Comparison of ENCODE assay signal across 8 mouse cellular contexts in the genomic region with DNA sequence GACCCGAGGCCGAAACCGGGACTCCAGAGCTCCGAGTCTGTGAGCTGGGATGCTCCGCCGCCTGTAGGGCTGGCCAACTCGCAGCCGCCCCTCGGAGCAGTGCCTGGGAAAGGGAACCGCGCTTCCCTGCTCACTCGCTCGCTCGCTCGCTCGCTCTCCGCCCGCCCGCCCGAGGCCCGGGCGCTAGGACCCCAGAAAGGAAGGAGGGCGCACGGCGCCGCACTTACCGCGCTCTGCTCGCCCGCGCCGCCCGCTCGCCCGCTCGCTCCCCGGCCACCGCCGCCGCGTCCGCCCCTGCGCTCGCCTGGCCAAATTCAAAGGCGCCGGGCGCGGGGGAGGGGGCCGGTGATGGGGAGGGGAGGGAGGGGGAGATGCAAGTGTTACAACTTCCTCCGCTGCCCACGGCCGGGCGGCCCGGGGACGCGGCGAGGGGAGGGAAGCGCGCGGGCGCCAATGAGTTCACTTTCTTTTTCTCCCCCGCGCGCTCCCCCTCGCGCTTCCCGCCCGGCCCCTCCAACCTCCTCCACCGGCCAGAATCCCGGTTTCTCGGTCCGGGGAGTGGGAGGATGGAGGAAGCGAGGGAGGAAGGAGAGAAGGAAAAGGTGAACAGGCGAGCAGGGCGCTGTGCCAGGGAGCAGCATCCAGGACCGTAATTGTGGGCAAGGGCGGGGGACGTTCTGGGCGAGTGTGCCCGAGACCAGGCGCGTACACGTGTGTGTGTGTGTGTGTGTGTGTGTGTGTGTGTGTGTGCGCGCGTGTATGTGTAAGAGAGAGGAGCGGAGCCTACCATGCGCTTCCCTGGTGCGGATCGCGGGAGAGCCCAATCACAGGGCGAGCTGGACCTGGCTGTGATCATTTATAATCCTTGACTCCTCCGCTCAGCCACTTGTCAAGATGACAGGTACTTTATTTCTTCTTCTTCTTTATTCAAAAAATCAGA. TPM values are rescaled to one million over a fixed set of nuclear protein-coding genes. Genes with fewer than 3 reads are reported as not detected.
DNase-seq lines count a peak whose midpoint lies in the region; ATAC-seq and TF ChIP-seq lines count a peak whose summit lies in the region.

No protein-coding gene starts in this region.

- peak overlapping the region; percentile 93 for H3K27ac ChIP-seq in embryonic facial prominence, embryonic 13.5 days
- peak overlapping the region; percentile 51 for H3K27ac ChIP-seq in heart, embryonic 13.5 days (replicated peaks)
- H3K27ac ChIP-seq in liver, postnatal 0 days (ENCODE audit: low read depth): peak overlapping the region; percentile 76

- no peaks in the 10 kb centered on the region for H3K36me3 ChIP-seq in embryonic facial prominence, embryonic 13.5 days
- H3K36me3 ChIP-seq in heart, embryonic 13.5 days: no peaks in the 10 kb centered on the region
- no peaks in the 10 kb centered on the region for H3K36me3 ChIP-seq in liver, postnatal 0 days (replicated peaks; ENCODE audit: insufficient read depth, low read length)

- peak; percentile 77 for ATAC-seq in embryonic facial prominence, embryonic 13.5 days (ENCODE audit: insufficient number of reproducible peaks, insufficient read depth, low FRiP score, low TSS enrichment, low read depth)
- ATAC-seq in heart, embryonic 13.5 days (ENCODE audit: extremely low read depth, insufficient number of reproducible peaks, low FRiP score, low TSS enrichment): peak; percentile 29
- ATAC-seq in liver, postnatal 0 days: peak; percentile 80
- no peak for ATAC-seq in megakaryocyte-erythroid progenitor cell, adult 5-6 weeks (replicated peaks; ENCODE audit: low FRiP score, low TSS enrichment, poor library complexity, severe bottlenecking)

- no peaks in the 10 kb centered on the region for H3K9me3 ChIP-seq in embryonic facial prominence, embryonic 13.5 days
- no peaks in the 10 kb centered on the region for H3K9me3 ChIP-seq in heart, embryonic 13.5 days
- H3K9me3 ChIP-seq in liver, postnatal 0 days (ENCODE audit: low read length): no peaks in the 10 kb centered on the region

- peak; percentile 40 to 45 for DNase-seq in left cerebral cortex, adult 18-20 months (ENCODE audit: low spot score in 2 of 2)
- no peak for DNase-seq in left cerebral cortex, adult 11 months (ENCODE audit: low spot score)
- DNase-seq in kidney, postnatal 10 days: peak; percentile 75
- peak; percentile 54 for DNase-seq in liver, postnatal 0 days
- DNase-seq in retina, embryonic 14.5 days (ENCODE audit: low spot score): peak; percentile 77

- peak overlapping the region; percentile 83 for H3K4me2 ChIP-seq in embryonic facial prominence, embryonic 13.5 days
- peak overlapping the region; percentile 97 for H3K4me2 ChIP-seq in heart, embryonic 13.5 days
- peak overlapping the region; percentile 74 for H3K4me2 ChIP-seq in liver, postnatal 0 days (ENCODE audit: low read depth, low read length)

- TF ChIP-seq EP300 in liver, postnatal 0 days (IDR thresholded peaks at IDR 0.05; ENCODE audit: low read depth): no peak

- no peak for TF ChIP-seq CTCF in liver, postnatal 0 days (IDR thresholded peaks at IDR 0.05; ENCODE audit: low read depth)

- peak overlapping the region; percentile 88 for H3K9ac ChIP-seq in embryonic facial prominence, embryonic 13.5 days
- peak overlapping the region; percentile 80 for H3K9ac ChIP-seq in heart, embryonic 13.5 days
- H3K9ac ChIP-seq in liver, postnatal 0 days (replicated peaks): peak overlapping the region; percentile 65

- H3K27me3 ChIP-seq in embryonic facial prominence, embryonic 13.5 days: peaks cover 32% of the 10 kb centered on the region
- H3K27me3 ChIP-seq in heart, embryonic 13.5 days (replicated peaks): peaks cover 70% of the 10 kb centered on the region
- H3K27me3 ChIP-seq in liver, postnatal 0 days (ENCODE audit: insufficient read depth, low read length): 0 out of 2 replicates have a peak, but pooled peaks cover 25% of the 10 kb centered on the region

- peak overlapping the region; percentile 75 for H3K4me3 ChIP-seq in embryonic facial prominence, embryonic 13.5 days
- peak overlapping the region; percentile 81 for H3K4me3 ChIP-seq in heart, embryonic 13.5 days
- peak overlapping the region; percentile 70 for H3K4me3 ChIP-seq in liver, postnatal 0 days (ENCODE audit: low read depth, low read length)

- peaks cover 26% of the 10 kb centered on the region for H3K4me1 ChIP-seq in embryonic facial prominence, embryonic 13.5 days
- H3K4me1 ChIP-seq in heart, embryonic 13.5 days: peaks cover 22% of the 10 kb centered on the region
- H3K4me1 ChIP-seq in liver, postnatal 0 days (ENCODE audit: insufficient read depth): peaks cover 3% of the 10 kb centered on the region; the same call in 1 of the 2 replicates

- under 1% methylated on average over 88 of the region's 93 CpGs for WGBS in embryonic facial prominence, embryonic 13.5 days
- under 1% methylated on average over 41 of the region's 93 CpGs for WGBS in heart, embryonic 13.5 days
- WGBS in liver, postnatal 0 days (ENCODE audit: insufficient replicate concordance): under 1% methylated on average over 39 of the region's 93 CpGs

RNA-seq across cellular contexts. Expression of a gene that starts 0.5 kb away (rescaled TPM):
- 10 to 100 TPM; 63.4 to 78.5 TPM for total RNA-seq in left cerebral cortex, adult 18-20 months (2021)
- 53.7 and 60.7 TPM in 2 replicates for polyA plus RNA-seq in embryonic facial prominence, embryonic 13.5 days (2015; fragmentation: Nextera tagmentation; extraction: Ambion mirVana)
- polyA plus RNA-seq in heart, embryonic 13.5 days (2015; fragmentation: Nextera tagmentation; extraction: Ambion mirVana): 7.0 and 7.1 TPM in 2 replicates
- 4.7 and 5.6 TPM in 2 replicates for polyA plus RNA-seq in liver, postnatal 0 days (2015; fragmentation: Nextera tagmentation; extraction: Ambion mirVana)
- not detected in 2 replicates for total RNA-seq in megakaryocyte-erythroid progenitor cell, adult 5-6 weeks (2014; fragmentation: Nextera tagmentation)
- total RNA-seq in megakaryocyte-erythroid progenitor cell, adult 5-6 weeks (2017): not detected in 2 replicates
